Mouse (Mus musculus) liver, embryonic 16.5 days (tissue): ENCODE measurements at regions not wholly inside any gene's neighbourhood (a gene's known extent, or its start where the extent isn't known, plus 50 kb on each side); places are given as distances from the start of the nearest gene placed in this dataset. TPM values are rescaled to one million over a fixed set of nuclear protein-coding genes. Genes with fewer than 3 reads are reported as not detected.

Source experiments
- ATAC-seq: fragments of 200-750 bp; cut with Nextera tagmentation; 2 replicates; pipeline ENCODE4 v1.8.0; 2017; ENCODE audit warnings: low read depth, mild to moderate bottlenecking, moderate number of reproducible peaks, moderate library complexity
- H3K27ac ChIP-seq: fragments of 300-500 bp; sonication (generic); 2 replicates; pipeline ENCODE4 v1.5.1; 2014; ENCODE audit warnings: mild to moderate bottlenecking, low read length
- H3K27me3 ChIP-seq: fragments of 300-500 bp; sonication (generic); 2 replicates; pipeline ENCODE4 v1.6.1; 2014; ENCODE audit warnings: low read depth, low read length, mixed read lengths; ENCODE audit not compliant: control insufficient read depth, insufficient read depth
- H3K36me3 ChIP-seq: fragments of 300-500 bp; sonication (generic); 2 replicates; pipeline ENCODE4 v1.6.1; 2014; ENCODE audit warnings: mild to moderate bottlenecking; ENCODE audit not compliant: control insufficient read depth, insufficient read depth
- H3K4me1 ChIP-seq: fragments of 300-500 bp; sonication (generic); 2 replicates; pipeline ENCODE4 v1.6.1; 2014; ENCODE audit warnings: low read depth, low read length, mixed read lengths; ENCODE audit not compliant: control insufficient read depth
- H3K4me2 ChIP-seq: fragments of 300-500 bp; sonication (generic); 2 replicates; pipeline ENCODE4 v1.6.1; 2014; ENCODE audit warnings: low read depth, low read length, mixed read lengths
- H3K4me3 ChIP-seq: fragments of 300-500 bp; sonication (generic); 2 replicates; pipeline ENCODE4 v1.5.1; 2014; ENCODE audit warnings: low read depth, mild to moderate bottlenecking, low read length
- H3K9ac ChIP-seq: fragments of 300-500 bp; sonication (generic); 2 replicates; pipeline ENCODE4 v1.6.1; 2014; ENCODE audit warnings: low read depth, low read length
- H3K9me3 ChIP-seq: fragments of 300-500 bp; sonication (generic); replicated peaks from 2 replicates; pipeline ENCODE4 v1.6.1; 2016; ENCODE audit warnings: low read length; ENCODE audit not compliant: control insufficient read depth
- WGBS: fragments of 180-500 bp; shearing (Covaris S2); extraction: QIAGEN DNeasy Blood & Tissue Kit; methylation state at CpG from one replicate; pipeline ENCODE4 v1.1.7; 2014; ENCODE audit not compliant: insufficient replicate concordance; 5-methylcytosine and 5-hydroxymethylcytosine counted together
- microRNA counts: library from miRNA; unstranded; fragments of <30 nt; microRNA quantifications from one replicate; lab custom pipeline; 2016
- microRNA-seq: library from miRNA; unstranded; fragments of <30 nt; microRNA quantifications from one replicate; pipeline ENCODE4, GENCODE M21; 2016

GRCm38 (mm10) chr13:84068365-84068764 lies 153.7 kb upstream of the Tmem161b start:
- WGBS = 53% methylated on average over 1 of the region's 1 CpGs
- no peak for ATAC-seq
- no peaks in the 10 kb centered on the region for H3K4me1 ChIP-seq
- no peak overlapping the region for H3K9ac ChIP-seq
- H3K27ac ChIP-seq = no peak overlapping the region
- no peak overlapping the region for H3K4me3 ChIP-seq
- H3K27me3 ChIP-seq = no peaks in the 10 kb centered on the region
- H3K9me3 ChIP-seq = no peaks in the 10 kb centered on the region
- no peaks in the 10 kb centered on the region for H3K36me3 ChIP-seq
- H3K4me2 ChIP-seq = no peak overlapping the region

MicroRNA genes in the stretch of these regions (microRNA counts, 519-probe panel; counts per million panel counts)
- microRNA mmu-miR-9 (lab: Ali Mortazavi, UCI) = 60.7 counts per million

Small RNA genes in the stretch of these regions (microRNA-seq; reads per million reads assigned to microRNA genes)
- gene Mir9-2 = not detected
